ENCODE assay signal across 8 mouse cellular contexts in the genomic region with DNA sequence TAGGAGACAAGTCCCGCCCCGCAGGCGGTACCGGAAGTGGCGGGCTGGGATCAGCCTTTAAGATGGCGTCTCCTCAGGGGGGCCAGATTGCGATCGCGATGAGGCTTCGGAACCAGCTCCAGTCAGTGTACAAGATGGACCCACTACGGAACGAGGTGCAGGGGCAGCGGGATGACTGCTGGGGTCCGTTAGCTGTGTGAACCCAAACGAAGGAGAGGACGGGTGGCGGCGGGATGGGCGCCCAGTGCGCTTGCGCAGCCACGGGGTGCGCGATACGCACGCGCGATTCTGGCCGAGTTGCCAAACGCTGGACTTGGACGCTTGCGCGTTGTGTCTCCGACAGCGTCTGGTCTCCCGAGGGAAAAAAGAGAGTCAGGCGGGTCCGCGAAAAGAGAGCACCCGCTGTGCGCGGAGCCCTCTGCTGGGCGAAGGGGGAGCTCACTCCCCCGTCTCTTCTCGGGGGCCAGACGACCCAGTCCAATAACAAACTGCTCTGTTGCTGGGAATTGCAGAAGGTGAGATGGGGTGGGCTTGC. TPM values are rescaled to one million over a fixed set of nuclear protein-coding genes. Genes with fewer than 3 reads are reported as not detected.
DNase-seq lines count a peak whose midpoint lies in the region; ATAC-seq and TF ChIP-seq lines count a peak whose summit lies in the region.

No protein-coding gene starts in this region.

- WGBS in hindbrain, embryonic 14.5 days, result under 1% methylated on average over 46 of the region's 46 CpGs

- POLR2A ChIA-PET in Patski (lab: Charles Lee), result interaction anchor here (0.5 to 1.7 kb wide), 9 partner anchors 10 to 105 kb away, joined by 3 to 7 read pairs (median 3); a partner anchor contains a TSS

- no peak for TF ChIP-seq CTCF in Patski (IDR thresholded peaks at IDR 0.05)

- peaks cover 20% of the 10 kb centered on the region; the same call in 1 of the 2 replicates for H3K36me3 ChIP-seq in hindbrain, embryonic 14.5 days (replicated peaks; ENCODE audit: control insufficient read depth, insufficient read depth)

- ATAC-seq in Patski, result peak; percentile 75
- peak; percentile 94 for ATAC-seq in hindbrain, embryonic 14.5 days (ENCODE audit: low FRiP score)

- peaks cover 7% of the 10 kb centered on the region for H3K27me3 ChIP-seq in Patski
- H3K27me3 ChIP-seq in hindbrain, embryonic 14.5 days (ENCODE audit: control insufficient read depth, insufficient read depth, low read length), result peaks cover 53% of the 10 kb centered on the region

- peak overlapping the region; percentile 98 for H3K4me2 ChIP-seq in hindbrain, embryonic 14.5 days (replicated peaks)

- no peaks in the 10 kb centered on the region for H3K9me3 ChIP-seq in hindbrain, embryonic 14.5 days (ENCODE audit: control insufficient read depth, low read length)

- peak overlapping the region; percentile 87 for H3K9ac ChIP-seq in hindbrain, embryonic 14.5 days

- DNase-seq in Patski (ENCODE audit: low read depth, low spot score), result peak; percentile 74
- peak; percentile 100 for DNase-seq in cerebellum, postnatal 14 days
- DNase-seq in frontal cortex, postnatal 25 days (ENCODE audit: low spot score in 2 of 2), result peak; percentile 99 to 100
- peak; percentile 100 for DNase-seq in hindbrain, embryonic 14.5 days (ENCODE audit: low spot score)
- peak; percentile 99 to 100 for DNase-seq in layer of hippocampus, postnatal 36 days
- DNase-seq in lung, postnatal 36 days, result peak; percentile 100
- DNase-seq in retina, postnatal 1 day, result peak; percentile 98
- peak; percentile 98 to 100 for DNase-seq in urinary bladder, adult 18-20 months (ENCODE audit: low spot score in 2 of 2)

- peak overlapping the region; percentile 77 for H3K4me3 ChIP-seq in hindbrain, embryonic 14.5 days (replicated peaks; ENCODE audit: low read length)

- H3K27ac ChIP-seq in hindbrain, embryonic 14.5 days, result peak overlapping the region; percentile 95

- H3K4me1 ChIP-seq in hindbrain, embryonic 14.5 days (replicated peaks; ENCODE audit: control insufficient read depth, insufficient read depth, low read length), result peaks cover 14% of the 10 kb centered on the region

- in situ Hi-C loops in Patski (cut with MboI; ENCODE audit: low pct_unique_long_range_greater_than_20kb), result no loop called here

- CTCF ChIA-PET in Patski (lab: Charles Lee), result interaction anchor here (0.7 to 1.8 kb wide), 7 partner anchors 9 to 87 kb away, joined by 3 to 13 read pairs (median 4); a partner anchor contains a TSS

RNA-seq across cellular contexts. Expression of a gene that starts 0.7 kb away (rescaled TPM):
- polyA plus RNA-seq in Patski (2021), result 19.7 TPM
- 36.3 and 36.7 TPM in 2 replicates for polyA plus RNA-seq in hindbrain, embryonic 14.5 days (2014; fragmentation: Nextera tagmentation; extraction: Ambion mirVana)
- 10 to 100 TPM; 33.9 to 34.9 TPM for total RNA-seq in layer of hippocampus, postnatal 36 days (2021)

RNA-seq across cellular contexts. Expression of a gene that starts 7.8 kb away (rescaled TPM):
- polyA plus RNA-seq in Patski (2021), result 0.51 TPM
- polyA plus RNA-seq in hindbrain, embryonic 14.5 days (2014; fragmentation: Nextera tagmentation; extraction: Ambion mirVana), result not detected in 2 replicates
- under 1 TPM in 1 of 2 experiments, not detected in 1; 0.48 TPM for total RNA-seq in layer of hippocampus, postnatal 36 days (2021)

RNA-seq across cellular contexts. Expression of a gene that starts 8.3 kb away (rescaled TPM):
- polyA plus RNA-seq in Patski (2021), result 0.24 TPM
- polyA plus RNA-seq in hindbrain, embryonic 14.5 days (2014; fragmentation: Nextera tagmentation; extraction: Ambion mirVana), result 0.22 TPM in 1 of 2 replicates, not detected in the other
- total RNA-seq in layer of hippocampus, postnatal 36 days (2021), result not detected

RNA-seq across cellular contexts. Expression of a gene that starts 20.7 kb away (rescaled TPM):
- 0.51 TPM for polyA plus RNA-seq in Patski (2021)
- polyA plus RNA-seq in hindbrain, embryonic 14.5 days (2014; fragmentation: Nextera tagmentation; extraction: Ambion mirVana), result 0.29 TPM in 2 replicates
- under 1 TPM; 0.40 to 0.94 TPM for total RNA-seq in layer of hippocampus, postnatal 36 days (2021)

RNA-seq across cellular contexts. Expression of a gene that starts 23.0 kb away (rescaled TPM):
- 3.5 TPM for polyA plus RNA-seq in Patski (2021)
- 3.5 and 4.2 TPM in 2 replicates for polyA plus RNA-seq in hindbrain, embryonic 14.5 days (2014; fragmentation: Nextera tagmentation; extraction: Ambion mirVana)
- total RNA-seq in layer of hippocampus, postnatal 36 days (2021), result 1 to 10 TPM; 8.0 to 8.2 TPM

Comparison
In these comparisons a context has a peak if more than half of its experiments do, and no peak if none do; other contexts are left out.
1. Peak in every context shown above with its lines: DNase-seq, ATAC-seq, H3K4me3 ChIP-seq and H3K27ac ChIP-seq.